Mouse (Mus musculus): ENCODE data around the gene Ghitm.
"Not testable (repeated sequence)": the region's sequence is repeated elsewhere in the genome, so short reads cannot be mapped to it uniquely, and the experiment has no call there.

Gene Ghitm

DNA sequence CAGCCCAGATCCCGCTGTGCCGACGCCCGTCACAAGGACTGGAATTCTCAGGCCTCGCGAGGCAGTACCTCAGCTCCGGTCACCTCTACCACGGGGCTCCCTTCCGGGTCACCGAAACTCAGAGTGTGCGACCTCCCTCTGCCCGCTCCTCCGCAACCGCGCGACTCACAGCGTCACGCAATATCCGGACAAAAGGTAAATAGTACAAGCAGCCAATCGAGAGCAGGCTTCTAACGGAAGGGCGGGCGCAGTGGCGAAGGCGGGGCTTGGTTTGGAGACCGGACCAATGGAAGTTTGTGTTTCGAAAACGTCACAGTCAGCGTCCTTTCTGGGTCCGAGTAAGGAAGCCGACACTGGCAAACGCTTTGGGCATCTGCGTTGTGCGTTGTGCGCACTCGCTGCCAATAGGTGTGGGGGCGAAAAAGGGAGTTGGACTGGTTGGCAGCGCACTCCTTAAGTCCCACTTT lies at the start of gene Ghitm:
TSS of gene Ghitm (minus strand) at position 146 of the 467 bp plus-strand sequence.
- in situ Hi-C loops (cut with MboI; ENCODE audit: low pct_unique_long_range_greater_than_20kb in 1 of 2, low sequenced_read_pairs in 2 of 2, unreplicated experiment in 1 of 2) = no loop called here

GRCm38 (mm10) chr14:37184871-37185270 lies 49.8 kb upstream of the Ghitm start:
- in situ Hi-C loops (cut with MboI; ENCODE audit: low pct_unique_long_range_greater_than_20kb in 1 of 2, low sequenced_read_pairs in 2 of 2, unreplicated experiment in 1 of 2) = no loop called here

- in situ Hi-C loops (cut with MboI; ENCODE audit: low pct_unique_long_range_greater_than_20kb in 1 of 2, low sequenced_read_pairs in 2 of 2, unreplicated experiment in 1 of 2) = no loop called here
These were observed 39.4 kb upstream of the Ghitm start for GRCm38 (mm10) chr14:37174484-37174883.

- in situ Hi-C loops (cut with MboI; ENCODE audit: low pct_unique_long_range_greater_than_20kb in 1 of 2, low sequenced_read_pairs in 2 of 2, unreplicated experiment in 1 of 2) = no loop called here
These were observed 30.3 kb upstream of the Ghitm start for GRCm38 (mm10) chr14:37165266-37165926.

DNA sequence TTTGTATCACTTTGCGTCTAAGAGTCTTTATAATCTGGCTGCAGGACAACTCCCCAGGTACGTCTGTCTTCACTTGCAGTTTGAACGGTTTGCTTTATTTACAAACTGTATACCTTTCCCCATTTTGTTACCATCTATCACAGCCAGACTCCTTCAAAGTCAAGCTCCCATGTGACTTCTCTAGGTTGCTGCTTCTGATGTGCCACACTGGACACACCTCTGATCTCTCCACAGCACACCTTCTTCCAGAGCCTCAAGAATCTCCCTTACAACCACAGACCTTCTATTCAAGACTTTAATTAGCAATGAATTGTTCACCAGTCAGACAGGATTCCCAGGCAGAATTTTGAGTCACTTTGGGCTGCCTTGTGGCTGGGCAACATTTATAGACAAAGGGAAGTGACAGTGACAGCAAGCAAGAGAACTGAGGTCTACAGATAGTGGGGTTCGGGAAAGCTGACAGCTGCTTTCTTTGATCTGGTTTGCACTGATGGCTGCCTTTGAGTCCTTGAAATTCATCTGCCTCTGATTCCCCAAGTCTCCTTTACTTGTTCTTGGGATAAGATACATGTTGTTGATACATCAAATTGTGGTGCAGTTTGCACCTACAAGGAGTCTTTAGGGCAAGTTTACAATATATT lies 29.4 kb upstream of the Ghitm start:
- in situ Hi-C loops (cut with MboI; ENCODE audit: low pct_unique_long_range_greater_than_20kb in 1 of 2, low sequenced_read_pairs in 2 of 2, unreplicated experiment in 1 of 2) = no loop called here

- in situ Hi-C loops (cut with MboI; ENCODE audit: low pct_unique_long_range_greater_than_20kb in 1 of 2, low sequenced_read_pairs in 2 of 2, unreplicated experiment in 1 of 2) = no loop called here
These were observed 28.3 kb upstream of the Ghitm start for GRCm38 (mm10) chr14:37163277-37163956.

GRCm38 (mm10) chr14:37154391-37154790 lies 19.3 kb upstream of the Ghitm start:
- in situ Hi-C loops (cut with MboI; ENCODE audit: low pct_unique_long_range_greater_than_20kb in 1 of 2, low sequenced_read_pairs in 2 of 2, unreplicated experiment in 1 of 2) = no loop called here

DNA sequence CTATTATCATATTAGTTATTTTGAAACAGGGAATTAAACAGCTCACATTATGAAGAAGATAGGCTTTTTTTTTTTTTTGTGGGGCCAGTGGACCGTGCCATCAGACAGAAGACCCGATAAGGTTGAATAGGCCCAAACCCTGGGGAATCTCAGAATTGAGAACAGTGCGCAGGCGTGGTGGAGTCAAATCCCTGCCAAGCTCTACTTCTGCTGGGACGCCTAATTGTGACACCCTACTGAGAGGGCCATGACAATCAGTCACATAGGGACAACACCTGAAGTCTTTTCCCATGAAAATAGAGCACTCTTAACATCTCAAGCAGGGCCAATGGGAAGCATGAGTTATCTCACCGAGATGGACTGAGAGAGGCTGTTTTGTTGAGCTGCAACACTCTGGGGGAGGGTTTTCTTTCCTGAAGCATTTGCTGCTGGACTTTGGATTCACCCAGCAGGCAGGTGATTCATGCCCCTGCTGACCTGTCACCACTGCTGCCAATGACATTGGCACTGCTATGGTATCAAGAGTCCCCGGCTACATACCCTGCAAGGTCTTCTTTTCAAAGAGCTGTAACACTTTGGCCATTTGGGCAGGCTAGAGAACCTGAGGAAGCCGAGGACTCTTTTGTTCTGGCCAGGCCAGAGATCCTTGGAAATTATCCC lies 4.1 kb upstream of the Ghitm start:
- in situ Hi-C loops (cut with MboI; ENCODE audit: low pct_unique_long_range_greater_than_20kb in 1 of 2, low sequenced_read_pairs in 2 of 2, unreplicated experiment in 1 of 2) = no loop called here

DNA sequence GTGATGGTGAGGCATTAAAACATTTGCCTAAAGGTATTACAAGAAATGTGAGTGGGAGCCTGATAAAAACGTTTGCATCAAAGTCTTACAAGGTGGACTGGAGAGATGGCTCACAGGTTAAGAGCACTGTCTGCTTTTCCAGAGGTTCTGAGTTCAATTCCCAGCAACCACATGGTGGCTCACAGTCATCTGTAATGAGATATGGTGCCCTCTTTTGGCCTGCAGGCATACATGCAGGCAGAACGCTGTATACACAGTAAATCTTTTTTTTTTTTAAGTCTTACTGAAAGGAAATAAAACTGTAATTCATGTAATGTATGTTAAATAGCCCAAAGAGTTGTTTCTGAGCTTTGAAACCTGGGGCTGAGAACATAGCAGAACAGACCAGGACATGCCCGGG lies 2.5 kb upstream of the Ghitm start:
- in situ Hi-C loops (cut with MboI; ENCODE audit: low pct_unique_long_range_greater_than_20kb in 1 of 2, low sequenced_read_pairs in 2 of 2, unreplicated experiment in 1 of 2) = not testable (repeated sequence)

DNA sequence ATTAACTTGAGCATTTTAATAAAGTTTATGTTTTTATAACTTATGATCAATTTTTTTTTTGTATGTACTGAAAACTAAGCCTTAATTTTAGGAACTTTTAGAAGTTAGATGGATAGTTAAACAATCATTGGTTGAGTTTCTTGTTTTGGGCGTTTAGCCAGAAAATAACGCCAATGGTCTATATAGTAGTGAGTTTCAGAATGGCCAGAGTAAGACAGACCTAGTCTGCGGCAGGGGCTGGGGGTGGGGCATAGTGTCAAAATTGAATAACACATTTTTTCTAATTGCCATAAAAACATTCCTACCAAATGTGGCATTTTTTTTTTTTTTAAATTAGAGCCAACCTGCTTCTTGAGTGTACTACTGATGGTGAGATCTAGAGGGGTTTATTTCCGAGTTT lies 1.0 kb upstream of the Ghitm start:
- in situ Hi-C loops (cut with MboI; ENCODE audit: low pct_unique_long_range_greater_than_20kb in 1 of 2, low sequenced_read_pairs in 2 of 2, unreplicated experiment in 1 of 2) = no loop called here

DNA sequence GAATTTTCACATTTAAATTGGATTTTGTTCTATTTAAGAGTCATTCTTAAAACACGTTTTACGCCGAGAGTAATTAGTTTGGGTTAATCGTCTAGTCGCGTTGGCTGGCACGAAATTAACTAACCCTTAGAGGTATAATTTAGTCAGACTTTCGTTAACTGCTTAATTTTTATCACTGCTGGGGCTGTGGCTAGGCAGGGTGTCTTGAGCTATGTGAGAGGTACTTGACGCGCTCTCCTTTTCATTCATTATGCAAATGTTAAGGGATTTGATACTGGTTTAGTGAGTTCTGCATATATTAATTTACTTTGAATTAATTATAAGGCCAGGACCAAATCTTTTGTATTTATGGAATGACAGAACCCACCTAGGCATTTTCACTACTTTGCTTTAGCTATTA lies 599 bp upstream of the Ghitm start:
- in situ Hi-C loops (cut with MboI; ENCODE audit: low pct_unique_long_range_greater_than_20kb in 1 of 2, low sequenced_read_pairs in 2 of 2, unreplicated experiment in 1 of 2) = no loop called here

DNA sequence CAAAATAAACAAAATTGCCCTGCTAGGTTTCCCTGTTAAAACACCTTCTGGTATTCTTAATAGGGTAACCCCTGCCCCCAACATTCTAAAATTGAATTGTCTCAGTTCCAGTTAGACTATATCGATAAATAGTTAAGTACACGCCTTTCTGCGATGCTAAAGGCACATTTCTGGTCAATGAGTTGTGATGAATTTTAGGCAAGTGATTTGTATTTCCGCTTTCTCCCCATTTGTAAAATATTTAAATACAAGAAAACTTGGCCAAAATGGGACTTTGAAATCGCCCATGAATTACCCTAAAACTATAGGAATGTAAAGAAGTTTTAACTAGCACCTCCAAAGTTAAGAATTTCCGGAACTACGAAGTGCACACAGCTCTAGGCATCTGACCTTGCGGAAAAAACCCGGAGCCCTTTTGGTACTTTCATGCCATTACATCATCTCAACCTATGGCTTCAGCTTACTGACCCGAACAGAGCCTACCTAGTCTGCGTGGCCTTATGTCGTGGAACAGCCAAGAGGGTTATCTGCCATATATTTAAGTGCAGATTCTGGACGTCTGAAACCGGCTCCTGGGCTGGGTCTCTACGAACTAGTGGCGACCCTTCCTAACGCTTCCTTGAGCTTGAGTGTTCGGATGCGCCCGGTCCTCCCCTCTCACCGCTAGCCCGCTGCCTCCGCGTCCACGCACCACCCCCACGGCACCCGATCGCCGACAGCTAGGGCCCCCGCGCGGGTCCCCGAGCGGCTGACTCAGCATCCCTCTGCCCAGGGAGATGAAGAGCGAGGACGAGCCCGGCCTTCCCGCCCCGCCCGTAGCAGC lies 557 bp downstream of the Ghitm start:
- in situ Hi-C loops (cut with MboI; ENCODE audit: low pct_unique_long_range_greater_than_20kb in 1 of 2, low sequenced_read_pairs in 2 of 2, unreplicated experiment in 1 of 2) = no loop called here

- in situ Hi-C loops (cut with MboI; ENCODE audit: low pct_unique_long_range_greater_than_20kb in 1 of 2, low sequenced_read_pairs in 2 of 2, unreplicated experiment in 1 of 2) = loop anchor here in 1 of 2 experiments (10.0 kb wide), 1 partner anchor 73 kb away; the partner anchor contains the start of gene Lrit1
These were observed 7.4 kb downstream of the Ghitm start for GRCm38 (mm10) chr14:37127652-37128051.

DNA sequence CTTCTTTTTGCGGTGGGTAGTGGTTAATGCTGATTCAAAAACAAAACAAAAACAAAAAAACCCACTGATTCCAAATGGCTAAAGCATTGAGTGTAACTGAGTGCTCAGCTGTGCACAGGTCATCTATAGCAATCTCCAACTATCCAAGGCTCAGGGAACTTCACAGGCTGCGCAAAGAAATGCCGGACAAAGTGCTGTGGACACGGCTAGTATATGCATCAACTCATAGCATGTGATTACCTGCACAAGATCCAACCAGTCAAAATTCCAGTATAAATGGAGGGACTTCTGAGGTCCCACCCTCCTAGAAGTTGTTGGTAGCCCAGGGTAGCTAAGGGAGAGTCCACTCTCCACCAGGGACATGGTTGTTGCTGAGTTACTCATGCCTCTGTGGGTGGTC lies 15.8 kb downstream of the Ghitm start:
- in situ Hi-C loops (cut with MboI; ENCODE audit: low pct_unique_long_range_greater_than_20kb in 1 of 2, low sequenced_read_pairs in 2 of 2, unreplicated experiment in 1 of 2) = no loop called here

- in situ Hi-C loops (cut with MboI; ENCODE audit: low pct_unique_long_range_greater_than_20kb in 1 of 2, low sequenced_read_pairs in 2 of 2, unreplicated experiment in 1 of 2) = no loop called here
These were observed 21.1 kb downstream of the Ghitm start, which contains the start of gene 2610528A11Rik for GRCm38 (mm10) chr14:37113922-37114321. 2610528A11Rik (minus strand) TSS chr14:37114022.

GRCm38 (mm10) chr14:37112931-37113330 lies 22.1 kb downstream of the Ghitm start:
- in situ Hi-C loops (cut with MboI; ENCODE audit: low pct_unique_long_range_greater_than_20kb in 1 of 2, low sequenced_read_pairs in 2 of 2, unreplicated experiment in 1 of 2) = no loop called here

DNA sequence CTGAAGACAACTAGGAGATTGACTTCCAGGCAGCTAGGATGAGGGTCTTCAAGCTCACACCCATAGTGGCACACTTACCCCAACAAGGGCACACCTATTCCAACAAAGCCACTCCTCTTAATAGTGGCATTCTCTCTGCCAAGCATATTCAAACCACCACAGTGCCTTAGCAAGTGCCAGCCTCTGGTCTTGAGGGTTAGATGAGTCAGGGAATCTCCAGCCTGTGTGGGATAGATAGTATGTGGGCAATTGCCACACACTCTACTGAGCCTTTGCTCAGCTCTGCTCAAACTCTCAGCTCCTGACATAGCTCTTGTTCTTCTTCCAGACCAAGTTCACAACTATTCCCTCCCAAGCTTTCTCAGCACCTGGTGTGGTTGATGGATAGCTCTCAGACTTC lies 23.7 kb downstream of the Ghitm start:
- in situ Hi-C loops (cut with MboI; ENCODE audit: low pct_unique_long_range_greater_than_20kb in 1 of 2, low sequenced_read_pairs in 2 of 2, unreplicated experiment in 1 of 2) = no loop called here

GRCm38 (mm10) chr14:37110456-37110855 lies 24.6 kb downstream of the Ghitm start:
- in situ Hi-C loops (cut with MboI; ENCODE audit: low pct_unique_long_range_greater_than_20kb in 1 of 2, low sequenced_read_pairs in 2 of 2, unreplicated experiment in 1 of 2) = no loop called here
